In genomic region chr11:102317298-102317900, GRCm38 (mm10) we compare ENCODE assay signal across 8 mouse cellular contexts. TPM values are rescaled to one million over a fixed set of nuclear protein-coding genes. Genes with fewer than 3 reads are reported as not detected.
DNase-seq lines count a peak whose midpoint lies in the region; ATAC-seq and TF ChIP-seq lines count a peak whose summit lies in the region.

No protein-coding gene starts in this region.

- in situ Hi-C loops in Patski (cut with MboI; ENCODE audit: low pct_unique_long_range_greater_than_20kb) = no loop called here

- CTCF ChIA-PET in Patski (lab: Charles Lee) = no interaction called here

- H3K4me3 ChIP-seq in embryonic facial prominence, embryonic 14.5 days (ENCODE audit: low read depth, low read length) = peak overlapping the region; percentile 86
- peak overlapping the region; percentile 96 for H3K4me3 ChIP-seq in heart, embryonic 16.5 days (ENCODE audit: low read length)

- ATAC-seq in Patski = peak; percentile 34
- peak; percentile 16 for ATAC-seq in embryonic facial prominence, embryonic 14.5 days (ENCODE audit: low read depth)
- ATAC-seq in heart, embryonic 16.5 days (replicated peaks; ENCODE audit: extremely low read depth, insufficient read depth, low FRiP score) = 0 out of 2 replicates have a peak, but pooled peaks have one; percentile 3
- no peak for ATAC-seq in megakaryocyte-erythroid progenitor cell, adult 5-6 weeks (replicated peaks; ENCODE audit: low FRiP score, low TSS enrichment, poor library complexity, severe bottlenecking)

- H3K27ac ChIP-seq in embryonic facial prominence, embryonic 14.5 days (replicated peaks; ENCODE audit: low read depth, low read length) = peak overlapping the region; percentile 98
- peak overlapping the region; percentile 99 for H3K27ac ChIP-seq in heart, embryonic 16.5 days (ENCODE audit: low read length)

- H3K36me3 ChIP-seq in embryonic facial prominence, embryonic 14.5 days (ENCODE audit: control insufficient read depth, insufficient read depth, low read length) = peaks cover 36% of the 10 kb centered on the region
- peaks cover 26% of the 10 kb centered on the region for H3K36me3 ChIP-seq in heart, embryonic 16.5 days (ENCODE audit: control insufficient read depth, insufficient read depth)

- H3K9me3 ChIP-seq in embryonic facial prominence, embryonic 14.5 days (ENCODE audit: control insufficient read depth, low read length) = no peaks in the 10 kb centered on the region
- no peaks in the 10 kb centered on the region for H3K9me3 ChIP-seq in heart, embryonic 16.5 days (replicated peaks; ENCODE audit: control insufficient read depth, low read length)

- DNase-seq in CD4-positive helper T cell, adult 2 months (ENCODE audit: low read depth, low spot score) = peak; percentile 81
- no peak for DNase-seq in Patski (ENCODE audit: low read depth, low spot score)
- DNase-seq in embryonic facial prominence, embryonic 14.5 days (ENCODE audit: low spot score) = peak; percentile 41
- DNase-seq in layer of hippocampus, postnatal 36 days = peak; percentile 62 to 66
- peak; percentile 53 for DNase-seq in lung, postnatal 36 days
- peak; percentile 74 for DNase-seq in right cerebral cortex, postnatal 25 days

- H3K4me1 ChIP-seq in embryonic facial prominence, embryonic 14.5 days (ENCODE audit: control insufficient read depth, insufficient read depth, low read length) = peaks cover 9% of the 10 kb centered on the region
- H3K4me1 ChIP-seq in heart, embryonic 16.5 days (ENCODE audit: control insufficient read depth, insufficient read depth, low read length) = peaks cover 14% of the 10 kb centered on the region

- no peaks in the 10 kb centered on the region for H3K27me3 ChIP-seq in Patski
- no peaks in the 10 kb centered on the region for H3K27me3 ChIP-seq in embryonic facial prominence, embryonic 14.5 days (replicated peaks; ENCODE audit: control insufficient read depth, insufficient read depth, low read length)
- no peaks in the 10 kb centered on the region for H3K27me3 ChIP-seq in heart, embryonic 16.5 days (ENCODE audit: control insufficient read depth, insufficient read depth, low read length)

- TF ChIP-seq CTCF in Patski (IDR thresholded peaks at IDR 0.05) = no peak

- peak overlapping the region; percentile 100 for H3K9ac ChIP-seq in embryonic facial prominence, embryonic 14.5 days (ENCODE audit: low read depth, low read length)
- peak overlapping the region; percentile 97 for H3K9ac ChIP-seq in heart, embryonic 16.5 days (ENCODE audit: low read length)

- WGBS in embryonic facial prominence, embryonic 14.5 days = 1% methylated on average over 19 of the region's 87 CpGs
- WGBS in heart, embryonic 16.5 days = under 1% methylated on average over 84 of the region's 87 CpGs

- POLR2A ChIA-PET in Patski (lab: Charles Lee) = interaction anchor here (1.0 to 7.6 kb wide), 5 partner anchors 9 to 113 kb away, joined by 3 to 110 read pairs (median 23); partner anchors contain the start of genes Grn and Slc25a39

- H3K4me2 ChIP-seq in embryonic facial prominence, embryonic 14.5 days (ENCODE audit: low read depth, low read length) = peak overlapping the region; percentile 64
- peak overlapping the region; percentile 97 for H3K4me2 ChIP-seq in heart, embryonic 16.5 days (ENCODE audit: low read depth, low read length)

RNA-seq across cellular contexts. Expression of gene Ubtf, which starts 2.1 kb away (rescaled TPM):
- 101 TPM for polyA plus RNA-seq in Patski (2021)
- polyA plus RNA-seq in embryonic facial prominence, embryonic 14.5 days (2014; fragmentation: Nextera tagmentation; extraction: Ambion mirVana) = 73.3 and 83.9 TPM in 2 replicates
- 57.8 and 58.9 TPM in 2 replicates for polyA plus RNA-seq in heart, embryonic 16.5 days (2015; fragmentation: Nextera tagmentation; extraction: Ambion mirVana)
- total RNA-seq in layer of hippocampus, postnatal 36 days (2021) = 100 to 1,000 TPM; 127 to 128 TPM
- 90.4 and 102 TPM in 2 replicates for total RNA-seq in megakaryocyte-erythroid progenitor cell, adult 5-6 weeks (2014; fragmentation: Nextera tagmentation)
- total RNA-seq in megakaryocyte-erythroid progenitor cell, adult 5-6 weeks (2017) = 162 and 180 TPM in 2 replicates

RNA-seq across cellular contexts. Expression of gene Atxn7l3, which starts 21.0 kb away (rescaled TPM):
- 53.4 TPM for polyA plus RNA-seq in Patski (2021)
- polyA plus RNA-seq in embryonic facial prominence, embryonic 14.5 days (2014; fragmentation: Nextera tagmentation; extraction: Ambion mirVana) = 19.5 and 20.8 TPM in 2 replicates
- polyA plus RNA-seq in heart, embryonic 16.5 days (2015; fragmentation: Nextera tagmentation; extraction: Ambion mirVana) = 7.1 and 9.1 TPM in 2 replicates
- 100 to 1,000 TPM; 172 to 173 TPM for total RNA-seq in layer of hippocampus, postnatal 36 days (2021)
- total RNA-seq in megakaryocyte-erythroid progenitor cell, adult 5-6 weeks (2014; fragmentation: Nextera tagmentation) = 23.2 and 34.0 TPM in 2 replicates
- 18.3 and 21.5 TPM in 2 replicates for total RNA-seq in megakaryocyte-erythroid progenitor cell, adult 5-6 weeks (2017)

RNA-seq across cellular contexts. Expression of gene Tmub2, which starts 32.7 kb away (rescaled TPM):
- polyA plus RNA-seq in Patski (2021) = 60.5 TPM
- 49.8 and 55.9 TPM in 2 replicates for polyA plus RNA-seq in embryonic facial prominence, embryonic 14.5 days (2014; fragmentation: Nextera tagmentation; extraction: Ambion mirVana)
- 42.6 and 44.9 TPM in 2 replicates for polyA plus RNA-seq in heart, embryonic 16.5 days (2015; fragmentation: Nextera tagmentation; extraction: Ambion mirVana)
- 10 to 100 TPM; 64.2 to 64.8 TPM for total RNA-seq in layer of hippocampus, postnatal 36 days (2021)
- 14.5 and 19.8 TPM in 2 replicates for total RNA-seq in megakaryocyte-erythroid progenitor cell, adult 5-6 weeks (2014; fragmentation: Nextera tagmentation)
- 10.0 and 27.4 TPM in 2 replicates for total RNA-seq in megakaryocyte-erythroid progenitor cell, adult 5-6 weeks (2017)

RNA-seq across cellular contexts. Expression of gene Slc4a1, which starts 48.6 kb away (rescaled TPM):
- not detected for polyA plus RNA-seq in Patski (2021)
- 6.0 and 6.8 TPM in 2 replicates for polyA plus RNA-seq in embryonic facial prominence, embryonic 14.5 days (2014; fragmentation: Nextera tagmentation; extraction: Ambion mirVana)
- polyA plus RNA-seq in heart, embryonic 16.5 days (2015; fragmentation: Nextera tagmentation; extraction: Ambion mirVana) = 14.9 TPM in 2 replicates
- total RNA-seq in layer of hippocampus, postnatal 36 days (2021) = under 1 TPM; 0.10 to 0.15 TPM
- 0.42 and 0.46 TPM in 2 replicates for total RNA-seq in megakaryocyte-erythroid progenitor cell, adult 5-6 weeks (2014; fragmentation: Nextera tagmentation)
- total RNA-seq in megakaryocyte-erythroid progenitor cell, adult 5-6 weeks (2017) = 0.27 and 6.8 TPM in 2 replicates

RNA-seq across cellular contexts. Expression of gene Asb16, which starts 48.9 kb away (rescaled TPM):
- polyA plus RNA-seq in Patski (2021) = 0.28 TPM
- polyA plus RNA-seq in embryonic facial prominence, embryonic 14.5 days (2014; fragmentation: Nextera tagmentation; extraction: Ambion mirVana) = 0.25 and 0.33 TPM in 2 replicates
- 0.08 and 0.09 TPM in 2 replicates for polyA plus RNA-seq in heart, embryonic 16.5 days (2015; fragmentation: Nextera tagmentation; extraction: Ambion mirVana)
- total RNA-seq in layer of hippocampus, postnatal 36 days (2021) = 1 to 10 TPM; 1.0 to 1.2 TPM
- total RNA-seq in megakaryocyte-erythroid progenitor cell, adult 5-6 weeks (2014; fragmentation: Nextera tagmentation) = 2.2 and 2.5 TPM in 2 replicates
- 0.84 and 1.3 TPM in 2 replicates for total RNA-seq in megakaryocyte-erythroid progenitor cell, adult 5-6 weeks (2017)
